Mouse (Mus musculus): ENCODE results near the gene Nlrp4b.
"Not testable (repeated sequence)": the region's sequence is repeated elsewhere in the genome, so short reads cannot be mapped to it uniquely, and the experiment has no call there.

Gene Nlrp4b

DNA sequence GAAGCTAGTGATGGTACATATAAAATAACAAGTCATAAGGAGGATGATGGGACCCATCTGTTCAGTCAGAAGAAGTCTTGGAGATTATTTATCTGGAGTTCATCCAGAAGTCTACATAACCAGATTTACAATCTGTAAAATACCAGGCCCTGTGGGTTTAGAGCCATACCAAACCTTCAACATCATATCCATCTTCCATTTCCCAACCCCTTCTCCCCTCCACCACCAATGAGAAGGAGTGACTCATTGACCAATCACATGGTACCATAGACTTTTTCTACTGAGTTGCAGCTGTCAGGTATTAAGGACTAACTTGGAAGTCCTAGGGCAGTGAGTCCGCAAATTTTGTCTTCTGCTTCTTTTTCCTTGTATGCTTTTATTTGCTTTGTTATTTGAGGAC, at the start of gene Nlrp4b:
Gene Nlrp4b, plus strand, starts transcription at position 301 of the 400 bp plus-strand sequence.
- no peak for DNase-seq (ENCODE audit: low spot score)

DNA sequence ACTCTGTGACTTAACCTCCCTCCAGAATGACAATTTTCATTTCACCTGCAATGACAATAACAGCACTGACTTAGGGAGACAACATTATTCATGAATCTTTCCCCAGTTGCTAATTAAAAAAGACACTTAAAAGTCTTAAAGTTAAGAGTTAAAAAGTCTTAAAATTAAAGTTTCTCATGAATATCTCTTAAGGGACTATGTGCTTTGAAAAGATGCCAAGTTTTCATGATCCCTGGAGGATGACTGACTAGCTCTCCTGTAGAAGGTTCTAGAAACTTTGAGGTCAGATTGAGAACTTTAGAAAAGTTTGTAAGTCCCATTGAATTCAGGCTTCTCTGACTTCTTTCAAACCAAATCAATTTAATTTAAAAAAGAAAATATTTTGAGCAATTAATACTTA, 66.7 kb downstream of the Nlrp4b start, which contains the start of gene Vmn1r71:
Gene Vmn1r71, minus strand, starts transcription at position 101 of the 400 bp plus-strand sequence.
- no peak for DNase-seq (ENCODE audit: low spot score)

DNA sequence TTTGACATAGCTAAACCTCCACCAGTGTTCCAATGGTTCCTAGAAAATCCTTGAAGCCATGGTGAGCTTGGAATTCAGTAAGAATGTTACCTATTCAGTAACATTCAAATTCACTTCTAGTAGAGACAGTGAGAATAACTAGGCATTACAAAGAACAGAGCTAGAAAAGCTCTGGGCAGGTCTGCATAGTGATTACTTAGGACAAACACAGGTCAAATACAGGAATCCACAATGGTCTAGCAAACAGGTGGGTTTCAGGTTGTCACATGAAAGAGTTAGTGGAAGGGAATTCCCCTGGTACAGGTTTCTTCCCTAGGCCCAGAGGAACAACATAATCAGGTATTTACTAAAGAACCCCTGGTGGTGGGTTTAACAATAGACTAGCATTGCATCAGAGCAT, 70.0 kb downstream of the Nlrp4b start:
- not testable (repeated sequence) for DNase-seq (ENCODE audit: low spot score)

All from spleen, adult 12 weeks (tissue).